Mouse (Mus musculus) embryonic fibroblast, embryonic 13.5 days (primary cell): Measurements from ENCODE around the gene Ccdc32. TPM values are rescaled to one million over a fixed set of nuclear protein-coding genes. Genes with fewer than 3 reads are reported as not detected.

Source experiments
- H3K27ac ChIP-seq: 2 replicates; pipeline ENCODE4 v1.5.1; 2012; ENCODE audit warnings: low read length, control low read depth, inconsistent platforms; ENCODE audit not compliant: insufficient read depth
- H3K4me1 ChIP-seq: 2 replicates; pipeline ENCODE4 v1.6.1; 2011; ENCODE audit warnings: low read length; ENCODE audit not compliant: control insufficient read depth, insufficient read depth
- H3K4me3 ChIP-seq: 2 replicates; pipeline ENCODE4 v1.5.1; 2011; ENCODE audit warnings: mild to moderate bottlenecking, control low read depth, low read length; ENCODE audit not compliant: insufficient read depth
- CTCF ChIP-seq: IDR thresholded peaks from 2 replicates; pipeline ENCODE4 v1.5.1; 2011; ENCODE audit warnings: mild to moderate bottlenecking, control low read depth, low read length, moderate library complexity, borderline replicate concordance; ENCODE audit not compliant: insufficient read depth
- POLR2A ChIP-seq: IDR thresholded peaks from 2 replicates; pipeline ENCODE4 v1.6.1; 2011; ENCODE audit warnings: low read depth, mild to moderate bottlenecking, control low read depth, low read length, moderate library complexity
- polyA plus RNA-seq: library from polyadenylated mRNA; stranded (reverse); fragments of >200 nt; gene quantifications from 2 replicates; pipeline ENCODE4 v1.2.4, GENCODE M21; 2011; ENCODE audit warnings: low read depth; ENCODE audit not compliant: missing spikeins, insufficient read length

Ccdc32 gene
- polyA plus RNA-seq = 12.1 and 12.7 TPM in 2 replicates

GRCm38 (mm10) chr2:119028941-119029551 lies at the start of gene Ccdc32:
Gene Ccdc32, minus strand, starts transcription at chr2:119029393.
- no peak within 1 kb of the TSS for H3K27ac ChIP-seq
- TF ChIP-seq POLR2A = peak; percentile 67
- no peak for TF ChIP-seq CTCF
- peaks cover 6% of the 10 kb centered on the region; the same call in 1 of the 2 replicates for H3K4me1 ChIP-seq
- peak within 1 kb of the TSS; percentile 80 for H3K4me3 ChIP-seq

- no peak for TF ChIP-seq POLR2A
- no peak for TF ChIP-seq CTCF
- no peak overlapping the region for H3K27ac ChIP-seq
- no peaks in the 10 kb centered on the region for H3K4me1 ChIP-seq
- no peak overlapping the region for H3K4me3 ChIP-seq
Measured at GRCm38 (mm10) chr2:119072397-119072796, 43.2 kb upstream of the Ccdc32 start.

GRCm38 (mm10) chr2:119060139-119060538 lies 30.9 kb upstream of the Ccdc32 start:
- H3K27ac ChIP-seq = no peak overlapping the region
- TF ChIP-seq POLR2A = no peak
- TF ChIP-seq CTCF = no peak
- H3K4me1 ChIP-seq = no peaks in the 10 kb centered on the region
- no peak overlapping the region for H3K4me3 ChIP-seq

- no peak overlapping the region for H3K4me3 ChIP-seq
- TF ChIP-seq CTCF = no peak
- no peak for TF ChIP-seq POLR2A
Measured at GRCm38 (mm10) chr2:119050132-119050650, 21.0 kb upstream of the Ccdc32 start.

GRCm38 (mm10) chr2:119047849-119048248 lies 18.7 kb upstream of the Ccdc32 start:
- TF ChIP-seq POLR2A (no peak), CTCF (no peak)
- no peak overlapping the region for H3K27ac ChIP-seq
- H3K4me1 ChIP-seq = no peaks in the 10 kb centered on the region
- H3K4me3 ChIP-seq = peak overlapping the region; percentile 84

More at GRCm38 (mm10) chr2:119050132-119050650, 21.0 kb upstream of the Ccdc32 start:
- H3K27ac ChIP-seq = no peak overlapping the region
- no peaks in the 10 kb centered on the region for H3K4me1 ChIP-seq

- peak; percentile 47 for TF ChIP-seq POLR2A
- no peak for TF ChIP-seq CTCF
- peak within 1 kb of the TSS; percentile 84 for H3K4me3 ChIP-seq
- H3K27ac ChIP-seq = peak within 1 kb of the TSS; percentile 92
- H3K4me1 ChIP-seq = no peaks in the 10 kb centered on the region
Measured at GRCm38 (mm10) chr2:119046649-119047611, 17.7 kb upstream of the Ccdc32 start, which contains the start of gene Knl1. Gene Knl1, plus strand, starts transcription at chr2:119047119.

GRCm38 (mm10) chr2:119045163-119045562 lies 16.0 kb upstream of the Ccdc32 start:
- no peak overlapping the region for H3K27ac ChIP-seq
- H3K4me3 ChIP-seq = no peak overlapping the region
- TF ChIP-seq POLR2A (no peak), CTCF (no peak)
- no peaks in the 10 kb centered on the region for H3K4me1 ChIP-seq

GRCm38 (mm10) chr2:119040882-119041281 lies 11.7 kb upstream of the Ccdc32 start:
- no peaks in the 10 kb centered on the region for H3K4me1 ChIP-seq
- no peak overlapping the region for H3K27ac ChIP-seq
- TF ChIP-seq POLR2A (no peak), CTCF (no peak)
- H3K4me3 ChIP-seq = no peak overlapping the region

- Histone ChIP-seq H3K27ac (no peak overlapping the region), H3K4me1 (peaks cover 4% of the 10 kb centered on the region; the same call in 1 of the 2 replicates), H3K4me3 (peak overlapping the region; percentile 71)
- TF ChIP-seq CTCF (no peak), POLR2A (0 out of 2 replicates have a peak, but pooled peaks have one; percentile 2)
Measured at GRCm38 (mm10) chr2:119035397-119035745, 6.2 kb upstream of the Ccdc32 start.

- TF ChIP-seq POLR2A (peak; percentile 87), CTCF (peak; percentile 24; the same call in 1 of the 2 replicates)
- H3K4me3 ChIP-seq = peak within 1 kb of the TSS; percentile 71
- H3K27ac ChIP-seq = no peak within 1 kb of the TSS
- peaks cover 4% of the 10 kb centered on the region; the same call in 1 of the 2 replicates for H3K4me1 ChIP-seq
Measured at GRCm38 (mm10) chr2:119034656-119035396, 5.6 kb upstream of the Ccdc32 start, which contains the start of gene Rpusd2. Gene Rpusd2, plus strand, starts transcription at chr2:119034790.
